Mouse (Mus musculus) heart, postnatal 0 days (tissue): Measurements from ENCODE around the gene Tmigd1. TPM values are rescaled to one million over a fixed set of nuclear protein-coding genes. Genes with fewer than 3 reads are reported as not detected.
A peak's percentile ranks its signal among the peaks of the same experiment; 100 is the strongest.

ENCODE experiments used
- ATAC-seq: fragments of 200-750 bp; cut with Nextera tagmentation; 2 replicates; pipeline ENCODE4 v1.8.0; 2017; ENCODE audit warnings: low read depth, moderate number of reproducible peaks, moderate library complexity; ENCODE audit not compliant: insufficient read depth
- DNase-seq: peaks from one replicate; pipeline ENCODE4 v3.0.0-alpha.2; 2016; ENCODE audit warnings: low spot score
- H3K27ac ChIP-seq: fragments of 300-500 bp; sonication (generic); 2 replicates; pipeline ENCODE4 v1.5.1; 2014; ENCODE audit warnings: low read depth, mild to moderate bottlenecking
- H3K27me3 ChIP-seq: fragments of 300-500 bp; sonication (generic); 2 replicates; pipeline ENCODE4 v1.6.1; 2014; ENCODE audit warnings: low read length, mixed read lengths; ENCODE audit not compliant: control insufficient read depth, insufficient read depth
- H3K36me3 ChIP-seq: fragments of 300-500 bp; sonication (generic); replicated peaks from 2 replicates; pipeline ENCODE4 v1.6.1; 2014; ENCODE audit warnings: low read length, mixed read lengths; ENCODE audit not compliant: control insufficient read depth, insufficient read depth
- H3K4me1 ChIP-seq: fragments of 300-500 bp; sonication (generic); 2 replicates; pipeline ENCODE4 v1.6.1; 2014; ENCODE audit warnings: antibody characterized with exemption; ENCODE audit not compliant: control insufficient read depth, insufficient read depth
- H3K4me2 ChIP-seq: fragments of 300-500 bp; sonication (generic); 2 replicates; pipeline ENCODE4 v1.6.1; 2014; ENCODE audit warnings: low read depth, mild to moderate bottlenecking, low read length, moderate library complexity
- H3K4me3 ChIP-seq: fragments of 300-500 bp; sonication (generic); 2 replicates; pipeline ENCODE4 v1.5.1; 2014; ENCODE audit warnings: low read depth, low read length
- H3K9ac ChIP-seq: fragments of 300-500 bp; sonication (generic); replicated peaks from 2 replicates; pipeline ENCODE4 v1.6.1; 2014; ENCODE audit warnings: low read depth, low read length, mixed read lengths
- H3K9me3 ChIP-seq: fragments of 300-500 bp; sonication (generic); replicated peaks from 2 replicates; pipeline ENCODE4 v1.6.1; 2016; ENCODE audit warnings: low read length; ENCODE audit not compliant: control insufficient read depth
- CTCF ChIP-seq: IDR thresholded peaks from 2 replicates; pipeline ENCODE4 v1.5.1; 2016; ENCODE audit warnings: antibody characterized with exemption, control low read depth, low read depth
- EP300 ChIP-seq: IDR thresholded peaks from 2 replicates; pipeline ENCODE4 v1.6.1; 2016; ENCODE audit warnings: antibody characterized with exemption, low read depth
- WGBS: fragments of 180-500 bp; shearing (Covaris S2); extraction: QIAGEN DNeasy Blood & Tissue Kit; methylation state at CpG from one replicate; pipeline ENCODE4 v1.1.7; 2014; 5-methylcytosine and 5-hydroxymethylcytosine counted together
- polyA plus RNA-seq: library from polyadenylated mRNA; unstranded; fragments of >200 nt; fragmentation: Nextera tagmentation; extraction: Ambion mirVana; gene quantifications from 2 replicates; pipeline ENCODE4 v1.2.1, GENCODE M21; 2015
- total RNA-seq: library from RNA; depleted of rRNA; stranded (reverse); fragments of >200 nt; gene quantifications from 2 replicates; pipeline ENCODE4 v1.2.3, GENCODE M21; 2014; ENCODE audit warnings: low replicate concordance

Gene Tmigd1
- total and polyA plus RNA-seq, 2 experiments from 2014 or later = 0.56 TPM; not detected in 1

- Histone ChIP-seq H3K9me3 (no peaks in the 10 kb centered on the region), H3K27ac (no peak overlapping the region), H3K36me3 (no peaks in the 10 kb centered on the region), H3K4me2 (no peak overlapping the region), H3K4me3 (no peak overlapping the region), H3K27me3 (no peaks in the 10 kb centered on the region), H3K9ac (no peak overlapping the region), H3K4me1 (peaks cover under 1% of the 10 kb centered on the region; the same call in 1 of the 2 replicates)
- no peak for ATAC-seq
- TF ChIP-seq CTCF (no peak), EP300 (no peak)
- 48% methylated on average over 5 of the region's 5 CpGs for whole genome bisulfite sequencing
- DNase-seq = no peak
These were observed 17.5 kb upstream of the Tmigd1 start for GRCm38 (mm10) chr11:76884451-76884850.

DNA sequence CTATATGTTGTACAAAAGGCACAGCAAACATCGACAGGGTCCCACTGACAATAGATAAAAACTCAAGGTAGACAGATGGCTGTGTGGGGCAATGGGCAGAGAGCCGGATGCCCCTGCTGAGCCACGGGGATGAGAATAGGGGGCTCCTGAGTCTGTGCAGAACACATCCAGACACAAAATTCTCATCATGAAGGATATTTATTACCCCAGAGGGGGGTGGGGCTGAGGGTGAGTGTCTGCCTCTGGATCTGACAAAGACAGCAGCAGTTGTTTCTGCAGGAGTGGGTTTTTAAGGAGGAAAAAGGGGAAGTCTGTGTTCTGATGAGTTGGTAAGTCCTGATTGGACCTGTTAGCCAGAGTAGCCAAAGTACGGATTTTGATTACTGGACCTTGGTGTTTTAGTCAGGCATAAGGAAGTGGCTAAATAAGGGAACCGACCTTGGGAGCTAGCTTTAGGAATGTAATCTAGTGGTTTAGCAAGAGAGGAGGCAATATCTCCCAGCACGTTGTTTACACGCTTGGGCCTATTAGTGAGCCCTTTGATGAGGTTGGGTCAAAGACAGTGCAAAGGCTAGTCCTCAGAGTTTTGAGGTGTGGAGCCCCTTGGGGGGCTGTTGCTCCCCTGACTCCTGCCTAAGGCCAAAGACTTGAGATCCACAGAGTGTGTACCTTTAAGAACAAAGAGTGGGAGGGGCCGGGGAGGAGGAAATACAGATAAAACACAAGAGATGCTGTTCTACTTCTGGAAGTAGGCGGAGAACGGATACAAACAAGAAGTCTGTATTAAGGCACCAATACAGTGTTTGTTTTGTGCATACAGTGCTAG, 12.4 kb upstream of the Tmigd1 start:
- Histone ChIP-seq H3K36me3 (no peaks in the 10 kb centered on the region), H3K9me3 (no peaks in the 10 kb centered on the region), H3K9ac (no peak overlapping the region), H3K27ac (peak overlapping the region; percentile 69), H3K4me1 (peaks cover 13% of the 10 kb centered on the region), H3K27me3 (no peaks in the 10 kb centered on the region), H3K4me2 (no peak overlapping the region; the same call in 1 of the 2 replicates), H3K4me3 (no peak overlapping the region)
- DNase-seq (peak; percentile 42), ATAC-seq (peak; percentile 33; the same call in 1 of the 2 replicates)
- no peak for TF ChIP-seq CTCF
- no peak for TF ChIP-seq EP300
- 28% methylated on average over 10 of the region's 10 CpGs for WGBS

- H3K27me3 ChIP-seq = no peaks in the 10 kb centered on the region
- no peaks in the 10 kb centered on the region for H3K9me3 ChIP-seq
- DNase-seq (no peak), ATAC-seq (no peak)
- H3K27ac ChIP-seq = peak overlapping the region; percentile 27; the same call in 1 of the 2 replicates
- WGBS = 85% methylated on average over 7 of the region's 7 CpGs
- H3K9ac ChIP-seq = no peak overlapping the region
- H3K4me3 ChIP-seq = no peak overlapping the region
- H3K4me1 ChIP-seq = peaks cover 13% of the 10 kb centered on the region
- no peaks in the 10 kb centered on the region for H3K36me3 ChIP-seq
- H3K4me2 ChIP-seq = no peak overlapping the region
- TF ChIP-seq EP300 (no peak), CTCF (no peak)
These were observed 10.8 kb upstream of the Tmigd1 start for GRCm38 (mm10) chr11:76891171-76891570.

- ATAC-seq (no peak), DNase-seq (no peak)
- Histone ChIP-seq H3K4me1 (peaks cover 13% of the 10 kb centered on the region), H3K27me3 (no peaks in the 10 kb centered on the region), H3K4me2 (no peak overlapping the region), H3K27ac (no peak overlapping the region), H3K36me3 (no peaks in the 10 kb centered on the region), H3K4me3 (no peak overlapping the region), H3K9me3 (no peaks in the 10 kb centered on the region), H3K9ac (no peak overlapping the region)
- WGBS = 75% methylated on average over 4 of the region's 4 CpGs
- TF ChIP-seq EP300 = no peak
- no peak for TF ChIP-seq CTCF
These were observed 10.1 kb upstream of the Tmigd1 start for GRCm38 (mm10) chr11:76891738-76892349.

- Histone ChIP-seq H3K4me1 (peaks cover 19% of the 10 kb centered on the region), H3K4me3 (no peak overlapping the region), H3K27ac (peak overlapping the region; percentile 70), H3K9ac (no peak overlapping the region), H3K36me3 (no peaks in the 10 kb centered on the region), H3K4me2 (no peak overlapping the region), H3K9me3 (no peaks in the 10 kb centered on the region), H3K27me3 (no peaks in the 10 kb centered on the region)
- DNase-seq = no peak
- TF ChIP-seq EP300 (no peak), CTCF (no peak)
- 68% methylated on average over 3 of the region's 3 CpGs for WGBS
- ATAC-seq = no peak
These were observed 9.0 kb upstream of the Tmigd1 start for GRCm38 (mm10) chr11:76892972-76893371.
